Mouse (Mus musculus) heart, embryonic 13.5 days (tissue): ENCODE data around the gene Flad1. TPM values are rescaled to one million over a fixed set of nuclear protein-coding genes. Genes with fewer than 3 reads are reported as not detected.
A peak's percentile ranks its signal among the peaks of the same experiment; 100 is the strongest.

Experiments used
- ATAC-seq: fragments of 200-750 bp; cut with Nextera tagmentation; 2 replicates; pipeline ENCODE4 v1.8.0; 2017; ENCODE audit warnings: moderate TSS enrichment; ENCODE audit not compliant: insufficient number of reproducible peaks, low FRiP score, low TSS enrichment; ENCODE audit errors: extremely low read depth
- H3K27ac ChIP-seq: fragments of 300-500 bp; sonication (generic); replicated peaks from 2 replicates; pipeline ENCODE4 v1.5.1; 2015; ENCODE audit warnings: moderate library complexity, mild to moderate bottlenecking, inconsistent platforms
- H3K27me3 ChIP-seq: fragments of 300-500 bp; sonication (generic); replicated peaks from 2 replicates; pipeline ENCODE4 v1.6.1; 2015; ENCODE audit warnings: mild to moderate bottlenecking, inconsistent platforms
- H3K36me3 ChIP-seq: fragments of 300-500 bp; sonication (generic); 2 replicates; pipeline ENCODE4 v1.6.1; 2015; ENCODE audit warnings: mild to moderate bottlenecking, inconsistent platforms
- H3K4me1 ChIP-seq: fragments of 300-500 bp; sonication (generic); 2 replicates; pipeline ENCODE4 v1.6.1; 2015; ENCODE audit warnings: inconsistent platforms
- H3K4me2 ChIP-seq: fragments of 300-500 bp; sonication (generic); 2 replicates; pipeline ENCODE4 v1.6.1; 2015; ENCODE audit warnings: inconsistent platforms, mild to moderate bottlenecking, moderate library complexity
- H3K4me3 ChIP-seq: fragments of 300-500 bp; sonication (generic); 2 replicates; pipeline ENCODE4 v1.5.1; 2015; ENCODE audit warnings: moderate library complexity, mild to moderate bottlenecking, inconsistent platforms
- H3K9ac ChIP-seq: fragments of 300-500 bp; sonication (generic); 2 replicates; pipeline ENCODE4 v1.6.1; 2015; ENCODE audit warnings: inconsistent platforms, mild to moderate bottlenecking, moderate library complexity
- H3K9me3 ChIP-seq: fragments of 300-500 bp; sonication (generic); 2 replicates; pipeline ENCODE4 v1.6.1; 2016; ENCODE audit warnings: inconsistent platforms
- WGBS: fragments of 180-500 bp; shearing (Covaris S2); methylation state at CpG from one replicate; pipeline ENCODE4 v1.1.7; 2015; ENCODE audit warnings: mixed read lengths; 5-methylcytosine and 5-hydroxymethylcytosine counted together
- polyA plus RNA-seq: library from polyadenylated mRNA; unstranded; fragments of >200 nt; fragmentation: Nextera tagmentation; extraction: Ambion mirVana; gene quantifications from 2 replicates; pipeline ENCODE4 v1.2.1, GENCODE M21; 2015

Gene Flad1
- 30.3 and 32.0 TPM in 2 replicates for polyA plus RNA-seq

DNA sequence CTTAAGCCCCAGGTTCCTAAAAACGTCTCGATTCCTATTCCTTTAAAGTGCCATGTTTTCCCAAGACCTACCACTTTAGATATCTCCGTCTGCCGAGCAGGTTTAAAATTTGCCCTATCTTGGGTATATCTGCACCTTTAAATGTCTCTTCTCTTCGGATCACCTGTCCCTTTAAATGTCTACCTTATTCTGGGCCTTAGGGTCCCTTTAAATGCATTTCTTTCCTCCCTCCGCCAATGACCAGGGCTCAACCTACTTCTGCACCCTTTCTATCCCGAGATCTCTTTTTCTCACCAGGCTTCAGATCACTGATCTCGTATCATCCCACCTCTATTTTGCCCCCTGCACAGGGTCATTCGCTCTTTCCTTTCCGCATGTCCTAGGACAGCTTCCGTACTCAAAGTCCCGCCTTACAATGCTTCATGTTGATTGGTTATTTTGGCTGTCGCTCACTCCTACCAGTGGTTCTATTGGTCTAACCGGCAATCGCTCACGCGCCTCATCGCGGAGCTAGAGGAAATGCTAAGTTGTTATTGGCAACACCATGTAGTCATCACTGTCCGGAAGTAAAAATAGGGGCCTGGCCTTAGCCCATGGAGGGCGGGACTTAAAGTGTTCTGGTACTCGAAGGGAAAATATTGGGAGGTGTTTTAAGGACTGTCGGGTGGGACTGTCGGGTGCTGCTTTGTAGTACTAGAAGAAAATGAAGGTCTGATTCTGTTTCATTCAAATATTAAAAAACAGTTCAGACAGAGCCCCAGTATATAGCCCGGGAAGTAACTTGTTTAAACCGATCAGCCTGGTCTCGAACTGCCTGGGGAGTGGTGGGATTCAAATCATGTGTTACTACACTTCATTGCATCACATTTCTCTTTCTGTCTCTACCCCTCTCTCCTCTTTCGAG, at the start of gene Flad1:
Flad1 (minus strand) TSS at position 381 of the 904 bp plus-strand sequence.
- Histone ChIP-seq H3K4me2 (peak within 1 kb of the TSS; percentile 87), H3K4me3 (peak within 1 kb of the TSS; percentile 63), H3K9ac (peak within 1 kb of the TSS; percentile 85), H3K4me1 (peaks cover 16% of the 10 kb centered on the region), H3K36me3 (peaks cover 58% of the 10 kb centered on the region), H3K27me3 (no peaks in the 10 kb centered on the region), H3K9me3 (no peaks in the 10 kb centered on the region), H3K27ac (peak within 1 kb of the TSS; percentile 59)
- peak; percentile 98 for ATAC-seq
- 6% methylated on average over 28 of the region's 28 CpGs for WGBS

DNA sequence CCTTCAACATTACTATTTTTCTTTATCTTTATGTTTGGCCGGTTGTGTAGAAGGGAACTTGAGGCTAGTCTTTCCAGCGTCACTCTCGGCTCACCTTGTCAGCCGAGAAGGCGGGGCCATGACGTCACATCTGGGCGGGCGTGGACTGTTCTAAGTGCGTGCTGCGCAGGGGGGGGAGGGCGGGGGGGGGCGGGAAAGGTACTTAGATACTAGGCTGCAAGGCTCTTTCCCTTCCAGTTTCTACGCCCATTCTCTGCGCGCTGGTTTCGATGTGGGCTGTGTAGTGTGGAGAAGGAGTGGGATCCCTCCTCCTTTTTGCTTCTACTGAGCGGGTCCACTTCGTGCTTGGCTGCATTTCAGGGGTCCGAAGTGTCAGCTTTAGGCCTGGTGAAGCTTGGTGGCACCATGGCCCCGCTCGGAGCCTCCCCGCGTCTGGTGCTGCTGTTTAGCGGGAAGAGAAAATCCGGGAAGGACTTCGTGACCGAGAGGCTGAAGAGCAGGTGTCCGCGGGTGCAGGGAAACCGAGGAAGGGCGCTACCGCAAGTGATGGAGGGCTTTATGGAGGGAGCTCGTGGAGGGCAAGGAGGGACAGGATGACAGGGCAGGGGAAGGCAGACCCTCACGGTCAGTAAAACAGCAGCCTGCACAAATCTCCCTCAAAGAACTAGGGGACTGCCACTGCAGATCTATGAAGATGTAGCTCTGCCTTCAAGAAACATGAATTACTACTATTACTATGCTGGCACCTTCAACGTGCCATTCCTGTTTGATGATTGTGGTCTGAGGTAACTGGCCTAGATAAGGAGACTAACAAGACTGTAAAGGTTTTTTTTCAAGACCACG, 47.5 kb upstream of the Flad1 start:
- WGBS = under 1% methylated on average over 33 of the region's 36 CpGs
- peak; percentile 76 for ATAC-seq
- Histone ChIP-seq H3K4me2 (peak overlapping the region; percentile 88), H3K4me1 (peaks cover 27% of the 10 kb centered on the region), H3K9ac (peak overlapping the region; percentile 89), H3K27me3 (no peaks in the 10 kb centered on the region), H3K36me3 (peaks cover 9% of the 10 kb centered on the region; the same call in 1 of the 2 replicates), H3K9me3 (no peaks in the 10 kb centered on the region), H3K27ac (peak overlapping the region; percentile 89), H3K4me3 (peak overlapping the region; percentile 72)

DNA sequence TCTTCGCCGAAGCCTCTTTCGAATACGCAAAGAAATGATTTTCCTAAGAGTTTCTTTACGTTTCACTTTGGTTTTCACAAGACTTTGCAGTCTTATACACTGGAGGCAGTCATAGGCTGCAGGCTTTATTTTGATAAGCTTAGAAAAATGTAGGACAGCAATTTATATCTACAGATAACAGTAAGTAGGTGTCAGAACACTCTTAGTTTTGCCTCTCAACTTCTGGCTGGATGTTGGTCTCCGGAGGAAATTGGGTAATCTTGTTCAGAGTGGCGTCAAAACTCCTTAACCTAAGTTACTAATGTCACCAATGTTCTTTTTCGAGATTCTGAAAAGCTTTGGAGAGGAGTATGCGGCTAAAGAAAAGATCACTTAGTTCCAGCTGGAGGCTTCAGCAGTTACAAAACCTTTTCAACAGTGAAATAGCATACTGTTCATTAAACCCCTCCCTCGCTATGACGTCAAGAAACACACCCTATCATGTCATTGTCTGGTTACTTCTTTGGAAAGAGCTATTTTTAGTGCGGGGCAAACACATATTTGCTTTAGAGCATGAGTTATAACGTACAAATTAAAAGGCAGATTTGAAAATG, 46.8 kb upstream of the Flad1 start:
- peak overlapping the region; percentile 89 for H3K27ac ChIP-seq
- no peak; the same call in 1 of the 2 replicates for ATAC-seq
- H3K4me2 ChIP-seq = peak overlapping the region; percentile 88
- no peaks in the 10 kb centered on the region for H3K27me3 ChIP-seq
- peaks cover 27% of the 10 kb centered on the region for H3K4me1 ChIP-seq
- no peaks in the 10 kb centered on the region for H3K9me3 ChIP-seq
- peaks cover 9% of the 10 kb centered on the region; the same call in 1 of the 2 replicates for H3K36me3 ChIP-seq
- peak overlapping the region; percentile 72 for H3K4me3 ChIP-seq
- H3K9ac ChIP-seq = peak overlapping the region; percentile 89; the same call in 1 of the 2 replicates
- 40% methylated on average over 13 of the region's 13 CpGs for WGBS

DNA sequence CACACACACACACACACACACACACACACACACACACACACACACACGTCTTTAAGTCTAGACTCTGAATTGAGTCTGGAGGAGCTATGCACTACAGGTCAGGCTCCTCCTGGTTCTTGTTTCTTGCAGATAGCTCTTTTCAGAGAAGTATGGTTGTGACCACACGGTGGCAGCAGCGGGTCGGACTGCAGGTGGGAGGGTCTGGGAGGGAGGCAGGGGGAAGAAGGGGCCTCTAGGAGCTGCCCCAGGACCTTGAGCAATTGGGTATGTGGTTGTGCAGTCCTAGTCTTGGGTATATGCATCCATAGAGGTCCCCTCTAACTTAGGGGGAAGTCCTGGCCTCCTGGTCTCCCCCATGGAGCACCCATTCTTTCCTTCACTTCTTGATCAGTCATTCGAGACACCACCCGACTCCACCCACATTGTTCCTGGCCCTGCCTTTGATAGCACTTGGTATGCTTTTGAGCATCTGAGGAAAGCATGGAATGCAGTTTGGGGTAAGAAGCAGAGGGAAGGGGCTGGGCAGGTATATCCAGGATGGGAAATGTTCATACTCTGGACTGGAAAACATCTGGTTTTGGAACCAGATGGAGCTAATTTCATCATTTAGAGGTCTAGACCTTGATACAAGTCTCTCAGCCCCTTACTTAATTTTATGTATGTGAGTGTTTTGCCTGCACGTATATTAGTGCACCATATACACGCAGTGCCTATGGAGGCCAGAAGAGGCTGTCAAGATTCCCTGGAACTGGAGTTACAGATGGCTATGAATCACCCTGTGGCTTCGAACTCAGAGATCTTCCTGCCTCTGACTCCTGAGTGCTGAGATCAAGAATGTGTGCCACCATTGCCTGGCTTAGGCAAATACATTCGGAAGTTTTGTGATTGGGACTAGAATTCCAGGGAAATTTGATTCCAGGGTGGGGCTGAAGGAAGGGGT, 45.3 kb upstream of the Flad1 start:
- Histone ChIP-seq H3K9ac (no peak overlapping the region), H3K27ac (no peak overlapping the region), H3K9me3 (no peaks in the 10 kb centered on the region), H3K4me1 (peaks cover 33% of the 10 kb centered on the region), H3K36me3 (peaks cover 8% of the 10 kb centered on the region; the same call in 1 of the 2 replicates), H3K4me2 (no peak overlapping the region), H3K4me3 (no peak overlapping the region), H3K27me3 (no peaks in the 10 kb centered on the region)
- no peak for ATAC-seq
- 40% methylated on average over 10 of the region's 10 CpGs for WGBS

DNA sequence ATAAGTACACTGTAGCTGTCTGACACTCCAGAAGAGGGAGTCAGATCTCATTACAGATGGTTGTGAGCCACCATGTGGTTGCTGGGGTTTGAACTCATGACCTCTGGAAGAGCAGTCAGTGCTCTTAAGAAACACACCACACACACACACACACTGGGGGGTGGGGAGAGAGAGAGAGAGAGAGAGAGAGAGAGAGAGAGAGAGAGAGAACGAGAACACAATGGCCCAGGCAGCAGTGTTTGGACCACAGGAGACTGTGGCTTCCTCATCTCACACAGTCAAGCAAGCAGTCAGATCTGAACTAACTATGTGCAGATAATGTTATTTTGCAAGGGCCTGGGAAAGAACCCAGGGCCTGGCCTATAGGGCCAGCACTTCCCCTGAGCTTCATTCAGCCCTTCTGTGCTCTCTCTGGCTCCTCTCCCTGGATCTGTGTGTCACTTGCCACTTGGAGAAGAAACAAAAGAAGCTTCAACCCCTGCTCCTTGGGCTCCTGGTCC, 44.2 kb upstream of the Flad1 start:
- Histone ChIP-seq H3K27me3 (no peaks in the 10 kb centered on the region), H3K9me3 (no peaks in the 10 kb centered on the region), H3K9ac (no peak overlapping the region), H3K4me1 (peaks cover 44% of the 10 kb centered on the region), H3K4me2 (no peak overlapping the region), H3K36me3 (no peaks in the 10 kb centered on the region), H3K4me3 (no peak overlapping the region), H3K27ac (no peak overlapping the region)
- ATAC-seq = no peak
- 60% methylated on average over 1 of the region's 1 CpGs for WGBS

DNA sequence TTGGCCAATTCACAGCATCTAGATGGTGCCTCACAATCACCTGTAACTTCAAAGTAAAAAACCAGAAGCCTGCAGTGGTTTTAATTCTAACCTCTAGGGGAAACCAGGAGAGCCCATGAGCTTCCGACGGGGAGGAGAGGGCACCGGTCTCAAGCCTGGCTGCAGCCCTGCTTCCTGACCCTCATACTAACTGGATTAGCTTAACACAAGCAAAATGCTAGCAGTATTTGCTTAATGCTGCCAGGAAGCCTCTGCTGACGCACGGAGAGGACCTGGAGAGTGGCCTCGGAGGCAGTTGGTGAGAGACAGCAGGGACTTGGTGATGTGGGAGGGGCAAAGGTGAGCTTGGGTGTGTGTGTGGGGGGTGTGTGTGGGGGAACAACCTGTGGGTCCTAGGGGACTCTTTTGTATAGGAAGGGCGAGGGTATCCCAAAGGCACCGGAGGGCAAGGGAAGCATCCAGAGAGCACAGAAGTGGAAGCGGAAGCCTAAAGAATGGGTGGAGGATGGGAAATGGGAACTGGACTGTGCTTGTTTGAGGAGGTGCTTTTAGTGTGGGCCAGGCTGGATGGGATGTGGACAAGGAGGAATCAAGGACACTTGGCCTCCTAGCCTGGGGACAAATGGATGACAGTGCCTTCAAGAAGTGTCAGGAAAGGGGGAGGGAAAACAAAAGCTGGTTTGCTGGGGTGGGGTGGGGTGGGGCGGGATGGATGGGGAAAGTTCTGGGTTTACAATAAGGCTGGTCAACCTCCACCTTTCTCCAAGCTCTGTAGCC, 42.9 kb upstream of the Flad1 start, which contains the start of gene Pmvk:
Pmvk (plus strand) TSS at position 141 of the 777 bp plus-strand sequence.
- ATAC-seq = no peak
- no peak within 1 kb of the TSS for H3K4me3 ChIP-seq
- H3K4me2 ChIP-seq = no peak within 1 kb of the TSS
- WGBS = 52% methylated on average over 10 of the region's 10 CpGs
- H3K36me3 ChIP-seq = 0 out of 2 replicates have a peak, but pooled peaks cover 3% of the 10 kb centered on the region
- no peak within 1 kb of the TSS for H3K27ac ChIP-seq
- H3K9ac ChIP-seq = no peak within 1 kb of the TSS; the same call in 1 of the 2 replicates
- H3K27me3 ChIP-seq = no peaks in the 10 kb centered on the region
- H3K9me3 ChIP-seq = no peaks in the 10 kb centered on the region
- peaks cover 45% of the 10 kb centered on the region for H3K4me1 ChIP-seq

DNA sequence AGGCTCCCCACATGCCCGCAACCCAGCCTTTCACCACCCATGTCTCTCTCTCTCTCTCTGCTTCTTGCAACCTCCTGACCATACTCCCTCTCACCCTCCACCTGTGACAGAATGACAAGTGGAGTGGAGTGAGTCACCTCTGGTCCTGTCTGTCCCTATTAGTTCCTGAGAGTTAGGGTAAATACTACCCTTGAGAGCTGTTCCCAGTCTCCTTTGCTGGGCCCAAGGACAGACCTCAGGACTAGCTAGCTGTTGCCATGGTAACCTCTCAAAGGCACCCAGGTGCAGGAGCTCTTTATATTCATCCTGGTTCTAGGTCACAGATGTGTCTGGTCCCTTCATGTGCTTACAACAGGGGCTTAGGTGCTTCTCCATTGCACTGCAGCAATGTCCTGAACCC, 40.2 kb upstream of the Flad1 start:
- Histone ChIP-seq H3K9me3 (no peaks in the 10 kb centered on the region), H3K4me3 (no peak overlapping the region), H3K27me3 (no peaks in the 10 kb centered on the region), H3K36me3 (peaks cover 15% of the 10 kb centered on the region), H3K4me2 (no peak overlapping the region), H3K9ac (peak overlapping the region; percentile 68), H3K4me1 (peaks cover 52% of the 10 kb centered on the region), H3K27ac (0 out of 2 replicates have a peak overlapping the region, but pooled peaks have one; percentile 12)
- ATAC-seq = no peak
- 38% methylated on average over 1 of the region's 1 CpGs for WGBS

DNA sequence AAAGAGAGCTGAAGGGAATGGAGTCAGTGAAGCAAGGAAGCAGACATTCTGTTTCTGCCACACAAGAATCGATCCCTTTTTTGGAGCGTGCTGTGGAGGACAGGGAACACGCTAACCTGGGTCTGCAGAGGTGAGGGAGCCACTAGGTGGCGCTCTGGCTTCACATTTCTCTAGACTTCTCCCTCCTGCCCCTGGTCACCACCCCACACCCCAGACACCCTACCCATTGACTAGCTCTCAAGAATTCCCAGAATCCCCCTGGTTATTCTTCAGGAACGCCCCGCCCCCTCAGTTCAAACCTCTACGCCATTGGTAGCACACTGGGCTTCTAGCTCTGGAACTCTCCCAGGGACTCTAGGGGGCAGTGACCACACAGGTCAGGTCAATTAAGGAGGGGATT, 37.9 kb upstream of the Flad1 start:
- H3K9me3 ChIP-seq = no peaks in the 10 kb centered on the region
- peaks cover 50% of the 10 kb centered on the region for H3K4me1 ChIP-seq
- ATAC-seq = no peak; the same call in 1 of the 2 replicates
- WGBS = 34% methylated on average over 7 of the region's 7 CpGs
- H3K27ac ChIP-seq = peak overlapping the region; percentile 93
- H3K36me3 ChIP-seq = peaks cover 39% of the 10 kb centered on the region
- peak overlapping the region; percentile 65 for H3K9ac ChIP-seq
- H3K27me3 ChIP-seq = no peaks in the 10 kb centered on the region
- no peak overlapping the region for H3K4me3 ChIP-seq
- peak overlapping the region; percentile 47 for H3K4me2 ChIP-seq

DNA sequence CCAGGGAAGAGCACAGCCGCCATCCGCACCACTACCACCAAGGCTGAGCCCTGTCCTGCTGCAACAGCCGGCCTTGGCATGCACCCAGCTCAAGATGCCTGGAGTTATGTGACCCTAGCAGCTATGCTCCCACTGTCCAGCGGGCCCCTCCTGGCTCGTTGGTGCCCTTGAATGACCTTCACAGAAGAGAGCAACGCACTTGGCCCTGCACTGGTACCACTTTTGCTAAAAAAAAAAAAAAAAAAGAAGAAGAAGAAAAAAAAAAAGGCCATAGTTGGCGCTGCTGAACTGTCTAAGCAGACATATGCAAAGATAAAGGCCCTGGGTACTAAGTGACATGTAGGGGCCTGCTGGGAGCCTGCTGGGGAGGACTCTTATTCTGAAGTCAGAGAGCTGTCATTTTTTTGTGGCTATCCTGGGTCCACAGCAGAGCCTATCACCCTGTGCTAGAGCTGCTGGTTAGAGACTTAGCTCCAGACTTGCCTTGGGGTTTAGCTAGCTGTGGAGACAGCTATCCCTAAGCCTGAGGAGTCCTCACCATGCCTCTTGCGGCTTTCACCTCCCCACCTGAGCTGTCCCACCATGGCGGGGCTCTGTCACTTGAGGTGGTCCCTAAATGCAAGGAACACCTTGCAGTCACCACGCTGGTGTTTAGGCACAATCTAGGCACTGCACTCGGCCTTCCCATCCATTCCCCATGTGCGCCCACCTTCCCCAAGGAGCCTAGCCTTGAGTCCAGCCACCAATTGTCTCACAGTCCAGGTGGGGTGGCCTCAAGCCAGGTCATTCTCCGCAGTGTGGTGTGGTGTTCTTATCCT, 37.3 kb upstream of the Flad1 start:
- Histone ChIP-seq H3K4me2 (peak overlapping the region; percentile 47), H3K27ac (peak overlapping the region; percentile 93), H3K27me3 (no peaks in the 10 kb centered on the region), H3K4me1 (peaks cover 50% of the 10 kb centered on the region), H3K36me3 (peaks cover 45% of the 10 kb centered on the region), H3K4me3 (0 out of 2 replicates have a peak overlapping the region, but pooled peaks have one; percentile 3), H3K9ac (peak overlapping the region; percentile 65), H3K9me3 (no peaks in the 10 kb centered on the region)
- 33% methylated on average over 13 of the region's 13 CpGs for WGBS
- ATAC-seq = peak; percentile 33; the same call in 1 of the 2 replicates
